Mouse (Mus musculus) stomach, embryonic 14.5 days (tissue): ENCODE data around the gene Grifin. TPM values are rescaled to one million over a fixed set of nuclear protein-coding genes. Genes with fewer than 3 reads are reported as not detected.

Experiments
- ATAC-seq: fragments of 200-750 bp; cut with Nextera tagmentation; 2 replicates; pipeline ENCODE4 v1.8.0; 2017; ENCODE audit warnings: low read depth, moderate TSS enrichment; ENCODE audit not compliant: insufficient number of reproducible peaks, insufficient read depth, low FRiP score
- H3K27ac ChIP-seq: fragments of 300-500 bp; sonication (generic); 2 replicates; pipeline ENCODE4 v1.5.1; 2014; ENCODE audit warnings: mild to moderate bottlenecking, low read length, moderate library complexity, mixed read lengths
- H3K27me3 ChIP-seq: fragments of 300-500 bp; sonication (generic); 2 replicates; pipeline ENCODE4 v1.6.1; 2014; ENCODE audit warnings: low read length, control low read depth, mixed read lengths; ENCODE audit not compliant: control insufficient read depth, insufficient read depth
- H3K36me3 ChIP-seq: fragments of 300-500 bp; sonication (generic); 2 replicates; pipeline ENCODE4 v1.6.1; 2014; ENCODE audit warnings: mild to moderate bottlenecking, control low read depth, low read length, moderate library complexity, mixed read lengths; ENCODE audit not compliant: control insufficient read depth, insufficient read depth
- H3K4me1 ChIP-seq: fragments of 300-500 bp; sonication (generic); 2 replicates; pipeline ENCODE4 v1.6.1; 2014; ENCODE audit warnings: low read length, control low read depth, mixed read lengths; ENCODE audit not compliant: control insufficient read depth, insufficient read depth
- H3K4me2 ChIP-seq: fragments of 300-500 bp; sonication (generic); replicated peaks from 2 replicates; pipeline ENCODE4 v1.6.1; 2014; ENCODE audit warnings: low read depth, low read length, control low read depth
- H3K4me3 ChIP-seq: fragments of 300-500 bp; sonication (generic); 2 replicates; pipeline ENCODE4 v1.5.1; 2014; ENCODE audit warnings: low read depth, low read length, control low read depth
- H3K9ac ChIP-seq: fragments of 300-500 bp; sonication (generic); replicated peaks from 2 replicates; pipeline ENCODE4 v1.6.1; 2014; ENCODE audit warnings: low read depth, mild to moderate bottlenecking, control low read depth, low read length, moderate library complexity, mixed read lengths
- H3K9me3 ChIP-seq: fragments of 300-500 bp; sonication (generic); 2 replicates; pipeline ENCODE4 v1.6.1; 2016; ENCODE audit warnings: low read depth, low read length, control low read depth; ENCODE audit not compliant: control insufficient read depth
- WGBS: fragments of 180-500 bp; shearing (Covaris S2); extraction: QIAGEN DNeasy Blood & Tissue Kit; methylation state at CpG from one replicate; pipeline ENCODE4 v1.1.7; 2014; 5-methylcytosine and 5-hydroxymethylcytosine counted together
- polyA plus RNA-seq: library from polyadenylated mRNA; unstranded; fragments of >200 nt; fragmentation: Nextera tagmentation; extraction: Ambion mirVana; gene quantifications from 2 replicates; pipeline ENCODE4 v1.2.1, GENCODE M21; 2014

The Grifin gene
- polyA plus RNA-seq, 1 experiment from 2014 or later = 0.74 TPM

DNA sequence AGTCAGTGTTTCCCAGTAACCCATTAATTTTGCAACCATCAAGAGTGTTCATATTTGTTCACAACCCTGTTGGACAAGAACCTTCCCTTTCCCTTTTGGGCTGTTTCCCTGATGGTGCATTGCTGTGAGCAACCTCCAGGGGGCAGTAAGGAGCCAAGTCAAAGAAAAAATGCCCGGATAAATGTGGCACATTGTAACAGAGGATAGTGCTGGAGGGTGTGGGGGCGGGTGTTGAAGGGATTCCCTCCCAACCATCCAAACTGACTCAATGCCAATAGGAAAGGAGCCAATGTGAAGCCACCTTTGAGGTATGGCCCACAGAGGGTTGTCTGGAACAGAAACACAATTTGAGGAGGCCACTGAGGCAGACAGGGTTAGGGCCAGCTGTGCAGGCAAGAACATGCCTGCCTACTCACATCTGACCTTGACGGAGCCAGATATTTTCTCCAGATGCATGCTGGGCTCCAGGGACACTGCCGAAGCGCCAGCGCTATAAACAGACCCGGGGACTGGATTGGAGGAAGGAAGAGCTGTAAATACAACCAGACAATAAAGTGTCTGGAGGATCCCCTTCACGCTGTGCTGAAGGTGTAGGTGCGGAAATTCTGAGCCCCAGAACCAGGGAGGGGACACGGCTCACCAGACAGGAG lies 3.6 kb upstream of the Grifin start:
- Histone ChIP-seq H3K4me3 (no peak overlapping the region), H3K27me3 (no peaks in the 10 kb centered on the region), H3K4me1 (peaks cover 27% of the 10 kb centered on the region), H3K4me2 (no peak overlapping the region), H3K36me3 (no peaks in the 10 kb centered on the region), H3K27ac (no peak overlapping the region), H3K9ac (no peak overlapping the region), H3K9me3 (no peaks in the 10 kb centered on the region)
- 57% methylated on average over 10 of the region's 10 CpGs for WGBS
- no peak for ATAC-seq

DNA sequence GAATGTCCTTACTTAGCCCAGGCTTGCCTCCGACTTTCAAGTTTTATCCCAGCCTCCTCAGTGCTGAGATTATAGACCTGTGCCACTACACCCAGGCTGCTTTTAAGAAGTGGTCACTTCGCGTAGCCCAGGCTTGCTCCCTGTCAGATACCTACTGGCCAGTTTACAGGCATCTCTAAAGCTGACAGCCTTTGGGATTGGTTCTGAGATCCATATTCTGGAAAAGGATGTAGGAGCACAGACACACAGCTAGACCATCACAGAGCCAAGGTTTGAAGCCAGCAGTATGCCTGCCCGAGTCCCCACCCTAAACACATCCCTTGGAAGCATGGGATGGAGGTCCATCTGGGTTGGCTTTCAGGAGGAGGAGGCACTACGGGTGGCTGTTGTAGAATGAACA lies 2.9 kb upstream of the Grifin start:
- 89% methylated on average over 5 of the region's 5 CpGs for WGBS
- no peak overlapping the region for H3K4me2 ChIP-seq
- no peaks in the 10 kb centered on the region for H3K9me3 ChIP-seq
- H3K4me1 ChIP-seq = peaks cover 27% of the 10 kb centered on the region
- no peak for ATAC-seq
- H3K27me3 ChIP-seq = no peaks in the 10 kb centered on the region
- no peak overlapping the region for H3K9ac ChIP-seq
- no peak overlapping the region for H3K27ac ChIP-seq
- no peaks in the 10 kb centered on the region for H3K36me3 ChIP-seq
- no peak overlapping the region for H3K4me3 ChIP-seq

DNA sequence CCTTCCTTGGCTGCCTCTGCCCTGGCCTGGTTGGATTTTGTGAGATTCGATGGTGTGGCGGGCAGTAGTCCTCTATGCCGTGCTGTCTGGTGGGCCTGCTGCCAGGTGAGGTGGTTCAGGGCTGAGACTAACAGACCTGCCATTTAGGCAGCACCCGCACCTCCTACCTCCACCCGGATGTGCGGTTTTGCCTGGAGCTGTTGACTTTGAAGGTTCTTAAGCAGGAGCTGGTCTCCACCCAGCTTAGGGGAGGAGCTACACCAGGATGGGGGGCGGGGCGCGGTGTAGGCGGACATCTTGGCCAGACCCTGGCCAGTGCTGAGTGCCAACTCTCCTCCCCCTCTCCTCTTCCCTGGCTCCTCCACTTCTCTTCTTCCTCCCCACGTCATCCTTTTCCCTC lies 2.5 kb upstream of the Grifin start:
- Histone ChIP-seq H3K27me3 (no peaks in the 10 kb centered on the region), H3K27ac (no peak overlapping the region), H3K4me1 (peaks cover 27% of the 10 kb centered on the region), H3K36me3 (no peaks in the 10 kb centered on the region), H3K4me2 (no peak overlapping the region), H3K4me3 (no peak overlapping the region), H3K9ac (no peak overlapping the region), H3K9me3 (no peaks in the 10 kb centered on the region)
- 43% methylated on average over 11 of the region's 11 CpGs for WGBS
- ATAC-seq = 0 out of 2 replicates have a peak, but pooled peaks have one; percentile 11

DNA sequence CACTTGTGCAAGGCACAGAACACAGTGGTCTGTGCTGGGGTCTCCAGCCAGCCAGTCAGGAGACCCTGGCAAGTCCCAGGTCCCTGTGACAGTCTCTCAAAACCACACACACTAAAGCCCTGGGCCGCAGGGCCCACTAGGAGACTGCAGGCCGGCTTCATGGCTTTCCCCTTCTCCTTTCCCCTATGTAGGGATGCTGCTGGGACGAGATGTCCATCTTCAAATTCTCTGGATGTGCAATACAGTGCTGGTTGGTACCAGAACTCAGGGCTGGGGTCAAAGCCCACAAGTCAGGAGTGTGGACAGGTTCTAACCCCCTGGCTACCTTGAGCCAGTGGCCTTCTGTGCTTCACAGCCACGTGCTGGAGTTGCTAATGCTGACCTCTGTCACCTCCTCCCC lies 1.4 kb upstream of the Grifin start:
- Histone ChIP-seq H3K27ac (peak overlapping the region; percentile 66; the same call in 1 of the 2 replicates), H3K9ac (no peak overlapping the region), H3K27me3 (no peaks in the 10 kb centered on the region), H3K4me2 (no peak overlapping the region), H3K36me3 (no peaks in the 10 kb centered on the region), H3K4me3 (no peak overlapping the region), H3K9me3 (no peaks in the 10 kb centered on the region), H3K4me1 (peaks cover 27% of the 10 kb centered on the region)
- ATAC-seq = no peak
- 70% methylated on average over 4 of the region's 4 CpGs for WGBS

DNA sequence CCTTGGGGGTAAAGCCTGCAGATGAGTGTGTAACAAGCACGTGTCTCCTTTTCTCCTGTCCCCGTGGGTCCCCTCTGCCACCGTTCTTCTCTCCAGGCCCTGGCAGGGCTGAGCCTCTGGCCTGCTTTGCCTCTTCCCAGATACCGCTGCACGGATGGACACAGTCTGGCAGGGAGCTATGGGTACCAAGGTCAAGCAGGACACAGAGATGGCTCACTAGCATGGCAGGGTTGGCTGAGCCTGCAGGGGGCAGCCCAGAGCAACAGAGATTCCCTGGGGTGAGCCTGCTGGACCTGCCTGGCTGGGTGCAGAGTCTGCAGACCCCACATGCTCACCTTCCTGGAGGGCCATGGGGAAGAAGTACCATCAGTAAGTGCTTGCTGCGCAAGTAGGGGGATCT lies 985 bp upstream of the Grifin start:
- H3K4me3 ChIP-seq = no peak overlapping the region
- 56% methylated on average over 6 of the region's 6 CpGs for WGBS
- no peaks in the 10 kb centered on the region for H3K9me3 ChIP-seq
- H3K4me2 ChIP-seq = no peak overlapping the region
- H3K9ac ChIP-seq = no peak overlapping the region
- H3K27me3 ChIP-seq = no peaks in the 10 kb centered on the region
- H3K36me3 ChIP-seq = no peaks in the 10 kb centered on the region
- H3K4me1 ChIP-seq = peaks cover 27% of the 10 kb centered on the region
- 0 out of 2 replicates have a peak, but pooled peaks have one; percentile 5 for ATAC-seq
- peak overlapping the region; percentile 66; the same call in 1 of the 2 replicates for H3K27ac ChIP-seq

DNA sequence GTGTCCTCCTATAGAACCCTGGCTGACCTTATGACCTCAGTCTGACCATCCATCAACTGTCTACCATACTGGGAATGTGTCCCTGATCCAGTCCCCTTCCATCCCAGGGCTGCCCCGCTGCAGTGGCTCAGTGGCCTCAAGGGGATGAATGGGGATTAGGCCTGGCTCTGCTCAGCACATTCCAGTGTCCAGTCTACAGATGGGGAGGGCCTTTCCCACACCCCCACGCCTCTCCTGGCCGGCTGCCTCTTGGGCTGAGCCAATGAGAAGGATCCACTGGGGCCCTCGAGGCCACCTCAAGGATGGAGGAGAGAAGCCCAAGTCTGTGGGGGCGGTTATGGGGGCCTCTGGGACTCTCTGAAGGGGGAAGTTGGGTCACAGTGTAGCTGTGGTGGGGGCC lies 580 bp upstream of the Grifin start:
- Histone ChIP-seq H3K4me3 (no peak overlapping the region), H3K4me2 (no peak overlapping the region), H3K36me3 (no peaks in the 10 kb centered on the region), H3K4me1 (peaks cover 27% of the 10 kb centered on the region), H3K9me3 (no peaks in the 10 kb centered on the region), H3K9ac (no peak overlapping the region), H3K27me3 (no peaks in the 10 kb centered on the region), H3K27ac (peak overlapping the region; percentile 66; the same call in 1 of the 2 replicates)
- ATAC-seq = peak; percentile 64; the same call in 1 of the 2 replicates
- WGBS = 31% methylated on average over 5 of the region's 5 CpGs

DNA sequence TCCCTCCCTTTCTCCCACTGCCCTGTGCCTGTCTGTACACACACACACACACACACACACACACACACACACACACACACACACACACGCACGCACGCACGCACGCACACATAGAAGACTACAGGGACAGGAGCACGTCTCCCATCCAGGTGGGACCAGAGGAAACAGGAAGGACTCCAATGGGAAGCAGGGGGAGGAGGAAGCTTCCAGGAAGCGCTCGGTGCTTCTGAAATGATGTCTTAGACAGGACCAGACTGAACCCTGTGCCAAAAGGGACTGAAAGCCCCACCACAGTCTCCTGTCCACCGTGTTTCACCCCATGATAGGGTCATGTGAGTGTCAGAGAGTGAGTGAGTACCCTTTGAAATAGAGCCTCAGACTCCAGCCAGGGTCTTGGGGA lies 2.3 kb downstream of the Grifin start:
- no peaks in the 10 kb centered on the region for H3K9me3 ChIP-seq
- H3K4me3 ChIP-seq = no peak overlapping the region
- peaks cover 23% of the 10 kb centered on the region for H3K4me1 ChIP-seq
- H3K9ac ChIP-seq = no peak overlapping the region
- H3K36me3 ChIP-seq = no peaks in the 10 kb centered on the region
- H3K4me2 ChIP-seq = no peak overlapping the region
- ATAC-seq = no peak
- H3K27me3 ChIP-seq = no peaks in the 10 kb centered on the region
- no peak overlapping the region for H3K27ac ChIP-seq
- 78% methylated on average over 6 of the region's 9 CpGs for WGBS

DNA sequence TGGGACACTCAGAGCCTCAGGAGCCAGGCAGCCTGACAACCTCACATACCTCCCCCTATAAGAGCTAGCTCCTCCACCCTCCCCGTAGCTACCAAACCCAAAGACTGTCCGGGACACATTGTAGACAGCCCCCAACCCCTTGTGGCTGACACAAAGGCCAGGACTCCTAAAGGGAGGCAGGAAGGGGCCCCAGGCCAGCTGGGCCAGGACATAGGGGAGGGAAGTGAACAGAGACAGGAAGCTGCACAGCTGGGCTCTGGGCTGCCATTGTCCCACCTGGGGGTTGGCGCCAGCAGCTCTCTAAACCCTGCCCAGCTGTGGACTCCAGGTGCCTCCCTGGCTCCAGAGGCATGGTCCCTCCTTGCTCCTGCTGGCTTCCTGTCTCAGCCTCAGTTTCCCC lies 8.0 kb downstream of the Grifin start:
- WGBS = 58% methylated on average over 3 of the region's 3 CpGs
- Histone ChIP-seq H3K27me3 (no peaks in the 10 kb centered on the region), H3K9ac (no peak overlapping the region), H3K4me2 (no peak overlapping the region), H3K36me3 (no peaks in the 10 kb centered on the region), H3K4me1 (no peaks in the 10 kb centered on the region), H3K27ac (no peak overlapping the region), H3K4me3 (no peak overlapping the region), H3K9me3 (no peaks in the 10 kb centered on the region)
- no peak for ATAC-seq

DNA sequence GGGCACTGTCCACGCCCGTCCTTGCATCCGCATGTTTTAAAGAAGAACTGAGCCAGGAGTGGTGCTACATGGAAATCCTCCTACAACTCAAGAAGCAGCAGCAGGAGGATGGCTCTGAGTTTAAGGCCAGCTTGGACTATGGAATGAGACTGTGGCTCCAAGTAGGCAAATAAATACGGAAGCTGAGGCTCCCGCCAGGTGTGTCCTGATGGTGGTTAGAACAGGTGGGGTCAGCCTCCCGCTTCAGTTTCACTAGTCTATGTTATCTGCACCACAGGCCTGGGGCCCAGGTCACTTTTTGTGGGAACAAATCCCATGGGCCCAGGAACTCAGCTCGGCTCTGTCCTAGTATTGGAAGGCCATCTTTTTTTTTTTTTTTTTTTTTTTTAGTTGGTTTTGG lies 11.2 kb downstream of the Grifin start:
- 82% methylated on average over 7 of the region's 7 CpGs for WGBS
- H3K9ac ChIP-seq = no peak overlapping the region

More for the DNA sequence above, 11.2 kb downstream of the Grifin start:
- Histone ChIP-seq H3K4me1 (no peaks in the 10 kb centered on the region), H3K4me3 (no peak overlapping the region), H3K27ac (no peak overlapping the region), H3K27me3 (no peaks in the 10 kb centered on the region), H3K9me3 (no peaks in the 10 kb centered on the region), H3K36me3 (no peaks in the 10 kb centered on the region), H3K4me2 (no peak overlapping the region)
- ATAC-seq = no peak
